Mouse (Mus musculus) spleen, embryonic (tissue): Measurements from ENCODE around the gene Dlg5.

Source experiments
- CTCF ChIA-PET: fragments of 350-600 bp; sonication (Branson Sonifier 250); formaldehyde crosslinking; loops from one replicate; lab custom pipeline; 2022; lab: Charles Lee

Dlg5 gene

GRCm38 (mm10) chr14:24190131-24190530 lies 55.6 kb downstream of the Dlg5 start:
- CTCF ChIA-PET: no interaction called here

DNA sequence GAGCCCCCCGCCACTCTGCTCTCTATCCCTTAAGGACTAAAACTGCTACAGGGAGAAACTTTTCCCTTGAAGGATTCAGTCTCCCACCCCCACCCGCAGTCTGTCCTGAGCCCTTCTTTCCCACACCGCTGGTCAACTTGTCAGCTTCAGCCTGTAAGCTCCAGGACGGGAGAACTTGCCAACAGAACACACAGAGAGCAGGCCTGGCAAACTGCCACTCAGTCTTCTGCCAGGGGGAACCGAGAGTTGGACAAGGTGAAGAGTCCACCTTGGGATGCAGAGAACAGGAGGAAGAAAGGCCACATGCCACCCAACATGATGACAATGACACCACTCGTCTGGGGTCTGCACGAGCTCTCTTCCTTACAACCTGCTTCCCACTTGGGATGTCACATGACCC lies 56.1 kb downstream of the Dlg5 start:
- CTCF ChIA-PET: no interaction called here

GRCm38 (mm10) chr14:24185514-24185913 lies 60.2 kb downstream of the Dlg5 start:
- CTCF ChIA-PET: no interaction called here

DNA sequence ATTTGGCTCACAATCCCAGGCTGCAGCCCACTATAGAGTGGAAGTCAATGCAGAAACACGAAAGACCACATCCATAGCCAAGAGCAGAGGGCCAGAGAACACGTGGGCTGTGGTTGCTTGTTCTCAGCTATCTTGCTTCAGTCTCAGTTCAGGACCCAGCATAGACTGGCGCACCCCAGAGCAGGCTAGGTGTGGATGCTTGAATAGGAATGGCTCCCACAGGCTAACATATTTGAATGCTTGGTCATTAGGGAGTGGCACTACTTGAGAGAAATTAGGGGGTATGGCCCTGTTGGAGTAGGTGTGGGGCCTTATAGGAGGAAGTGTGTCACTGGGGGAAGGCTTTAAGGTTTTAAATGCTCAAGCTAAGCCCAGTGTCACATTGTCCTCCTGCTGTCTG lies 62.8 kb downstream of the Dlg5 start:
- CTCF ChIA-PET: no interaction called here

DNA sequence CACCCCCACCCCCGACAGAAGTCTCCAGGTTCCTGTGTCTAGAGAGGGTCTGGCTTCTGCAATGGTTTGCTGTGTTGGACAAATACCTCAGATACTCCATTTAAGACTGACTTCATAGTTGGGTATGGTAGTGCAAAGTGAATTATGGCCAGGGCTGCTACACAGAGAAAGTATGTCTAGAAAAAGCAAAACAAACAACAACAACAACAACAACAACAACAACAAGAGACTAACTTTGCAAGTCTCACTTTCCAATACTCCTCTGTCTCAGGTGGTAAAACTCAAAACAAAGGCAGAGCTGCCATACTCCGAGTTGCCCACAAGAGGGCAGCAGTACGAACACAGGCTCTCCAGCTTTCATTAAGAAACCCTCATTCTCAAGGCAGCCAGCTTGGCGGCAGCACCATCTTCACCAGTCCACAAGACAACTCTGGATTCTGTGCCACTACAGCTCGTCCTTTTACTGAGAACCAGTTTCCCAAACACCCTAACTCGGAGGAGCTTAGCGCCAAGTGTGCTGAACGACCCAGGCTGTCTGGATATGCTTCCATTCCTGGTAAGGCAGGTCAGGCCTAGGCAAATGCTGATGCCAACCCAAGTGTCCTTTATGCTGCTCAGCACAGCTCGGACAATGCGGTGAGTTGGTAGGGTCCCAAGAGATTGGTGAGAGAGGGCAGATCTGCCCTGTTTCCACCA lies 63.8 kb downstream of the Dlg5 start:
- CTCF ChIA-PET: no interaction called here

GRCm38 (mm10) chr14:24179466-24179991 lies 66.2 kb downstream of the Dlg5 start:
- CTCF ChIA-PET: no interaction called here

DNA sequence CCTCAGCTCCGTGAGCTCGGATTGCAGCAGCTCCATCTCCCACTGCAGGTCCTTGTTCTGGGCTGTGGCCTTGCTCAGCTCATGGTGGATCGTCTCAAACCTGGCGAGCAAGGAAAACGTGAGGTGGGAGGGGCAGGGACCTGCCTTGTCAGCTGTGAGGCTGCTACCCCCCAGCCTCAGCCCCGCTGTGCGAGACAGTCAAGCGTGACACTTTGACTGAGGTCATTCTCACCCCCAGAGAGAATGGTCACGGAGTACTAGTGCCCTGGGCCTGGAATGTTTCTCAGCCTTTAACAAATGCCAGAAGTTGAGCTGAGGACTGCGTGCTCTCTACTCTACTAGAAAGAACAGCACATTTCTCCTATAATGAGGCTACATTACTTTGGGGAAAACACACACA lies 69.1 kb downstream of the Dlg5 start:
- CTCF ChIA-PET: no interaction called here

- CTCF ChIA-PET: no interaction called here
Observed at GRCm38 (mm10) chr14:24173326-24173725, 72.4 kb downstream of the Dlg5 start.

DNA sequence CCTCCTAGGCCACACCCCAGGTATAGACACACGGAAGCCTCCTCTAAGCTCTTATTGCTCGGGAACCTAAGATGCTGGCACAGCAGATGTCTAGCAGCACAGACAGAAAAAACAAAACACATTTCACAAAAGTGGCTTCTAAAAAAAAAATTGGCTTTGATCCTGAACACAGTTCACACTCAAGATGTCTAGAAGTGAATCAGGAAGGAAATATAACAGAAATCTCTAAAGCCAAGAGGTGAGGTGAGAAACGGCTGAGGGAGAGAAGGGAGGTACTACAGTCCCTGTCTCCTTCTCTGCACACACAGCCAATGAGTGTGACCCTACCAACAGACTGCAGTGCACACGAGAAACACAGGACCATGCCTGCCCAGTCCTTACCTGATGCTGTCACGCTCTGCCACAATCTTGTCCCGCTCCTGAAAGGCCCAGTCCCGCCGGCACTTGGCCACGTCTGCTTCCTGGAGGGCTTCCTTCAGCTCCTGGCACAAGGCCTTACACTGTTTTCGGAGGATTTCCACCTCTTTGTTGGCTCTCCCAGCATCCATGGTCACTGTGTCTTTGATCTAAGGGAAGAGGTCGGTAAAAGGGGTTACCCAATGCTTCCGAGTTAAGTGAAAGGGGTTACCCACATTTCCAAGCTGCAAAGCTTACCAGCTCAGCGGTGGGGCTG lies 73.9 kb downstream of the Dlg5 start:
- CTCF ChIA-PET: no interaction called here

GRCm38 (mm10) chr14:24166046-24166445 lies 79.7 kb downstream of the Dlg5 start:
- CTCF ChIA-PET: no interaction called here

- CTCF ChIA-PET: no interaction called here
Observed at GRCm38 (mm10) chr14:24164721-24165367, 80.9 kb downstream of the Dlg5 start.

- CTCF ChIA-PET: no interaction called here
Observed at GRCm38 (mm10) chr14:24162856-24163255, 82.9 kb downstream of the Dlg5 start.

DNA sequence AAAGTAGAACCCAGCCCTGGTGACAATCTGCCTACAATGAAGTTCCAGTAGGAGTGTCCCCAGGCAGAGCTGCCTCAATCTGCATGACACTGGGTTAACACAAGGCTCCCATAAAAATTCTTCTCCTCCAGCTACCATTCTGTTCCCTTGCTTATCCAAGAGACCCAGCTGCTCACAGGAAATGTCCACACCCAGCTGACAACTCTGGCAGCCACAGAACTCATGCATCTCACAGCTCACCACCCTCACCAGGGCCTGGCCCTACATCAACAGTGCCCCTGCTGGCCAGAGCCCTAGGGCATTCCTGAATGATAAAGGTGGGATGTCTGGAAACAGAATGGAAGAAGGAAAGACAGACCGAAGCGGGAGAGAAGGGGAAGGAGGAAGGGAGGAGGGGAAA lies 96.8 kb downstream of the Dlg5 start:
- CTCF ChIA-PET: no interaction called here

DNA sequence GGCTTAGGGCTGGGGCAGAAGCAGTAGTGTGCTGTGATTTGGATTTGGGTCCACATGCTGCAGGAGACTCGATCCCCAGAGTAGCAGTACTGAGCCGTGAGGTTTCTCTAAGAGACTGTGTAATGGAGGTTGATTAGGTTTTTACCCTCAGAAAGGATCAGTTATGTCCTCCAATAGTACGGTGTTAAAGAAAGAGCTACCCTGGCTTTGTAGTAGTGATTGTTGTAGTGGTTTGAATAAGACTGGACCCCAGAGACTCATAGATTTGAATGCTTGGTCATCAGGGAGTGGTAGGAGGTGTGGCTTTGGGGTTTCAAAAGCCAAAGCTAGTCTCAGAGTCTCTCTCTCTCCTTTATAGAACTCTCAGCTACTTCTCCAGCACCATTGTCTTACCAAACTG lies 100.9 kb downstream of the Dlg5 start:
- CTCF ChIA-PET: no interaction called here

DNA sequence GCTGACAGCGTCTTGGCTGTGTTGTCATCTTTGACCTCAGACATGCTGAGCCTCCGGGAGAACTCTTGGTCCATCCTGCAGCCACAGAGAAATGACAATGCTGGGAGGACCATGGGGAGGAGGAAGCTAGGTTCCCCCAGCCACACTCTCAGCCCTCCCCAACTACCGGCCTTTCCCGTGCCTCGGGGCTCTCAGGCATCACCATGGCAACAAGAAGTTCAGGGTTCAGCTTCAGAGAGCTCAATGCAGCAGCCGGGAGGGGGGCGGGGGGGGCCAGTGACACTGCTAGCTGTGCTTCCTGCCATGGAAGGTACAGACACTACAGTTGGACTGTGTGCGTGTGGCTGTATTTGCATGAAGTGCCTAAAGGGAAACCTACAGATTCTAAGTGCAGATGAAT lies 101.3 kb downstream of the Dlg5 start:
- CTCF ChIA-PET: no interaction called here

DNA sequence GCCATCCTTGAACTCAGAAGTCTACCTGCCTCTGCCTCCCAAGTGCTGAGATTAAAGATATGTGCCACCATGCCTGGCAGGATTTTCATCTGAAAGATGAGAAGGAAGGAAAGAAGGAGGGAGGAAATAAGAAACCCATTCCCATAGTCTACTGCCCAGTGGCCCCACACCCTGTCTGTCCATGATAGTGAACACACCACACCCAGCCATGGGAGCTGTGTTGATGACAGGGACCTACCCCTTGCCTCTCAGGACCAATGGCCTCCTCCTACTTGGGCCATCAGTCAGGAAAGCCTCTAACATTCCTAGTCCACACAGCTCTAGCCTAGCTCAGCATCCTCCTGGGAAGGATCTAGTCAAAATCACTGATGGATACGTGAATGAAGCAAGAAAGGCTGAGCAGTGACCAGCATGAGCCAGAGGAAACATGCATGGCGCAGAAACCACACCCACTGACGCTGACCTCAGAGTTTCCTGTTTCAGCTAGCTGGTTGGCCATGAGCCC lies 102.7 kb downstream of the Dlg5 start:
- CTCF ChIA-PET: no interaction called here

DNA sequence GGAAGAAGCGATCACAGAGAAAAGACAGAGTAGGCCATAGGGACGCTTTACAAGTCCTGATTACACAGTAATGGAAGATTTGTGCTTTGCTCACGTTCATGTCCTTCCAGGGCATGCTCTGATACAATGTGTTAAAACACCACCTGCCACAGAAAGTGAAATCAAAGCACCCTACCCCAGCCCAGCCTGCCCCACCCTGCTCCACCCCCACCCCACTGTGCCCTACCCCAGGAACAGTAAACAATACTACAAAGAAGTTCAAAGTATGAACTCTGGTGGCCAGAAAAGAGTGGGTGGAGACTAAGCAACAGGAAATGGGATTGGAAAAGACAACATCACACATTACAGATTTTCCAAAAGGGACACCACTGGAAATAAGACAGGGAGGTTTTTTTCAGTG lies 104.0 kb downstream of the Dlg5 start:
- CTCF ChIA-PET: no interaction called here

- CTCF ChIA-PET: no interaction called here
Observed at GRCm38 (mm10) chr14:24140297-24140812, 105.4 kb downstream of the Dlg5 start.

GRCm38 (mm10) chr14:24136908-24137307 lies 108.8 kb downstream of the Dlg5 start:
- CTCF ChIA-PET: no interaction called here

- CTCF ChIA-PET: no interaction called here
Observed at GRCm38 (mm10) chr14:24134623-24135290, 111.0 kb downstream of the Dlg5 start.

GRCm38 (mm10) chr14:24133801-24134200 lies 111.9 kb downstream of the Dlg5 start:
- CTCF ChIA-PET: no interaction called here

DNA sequence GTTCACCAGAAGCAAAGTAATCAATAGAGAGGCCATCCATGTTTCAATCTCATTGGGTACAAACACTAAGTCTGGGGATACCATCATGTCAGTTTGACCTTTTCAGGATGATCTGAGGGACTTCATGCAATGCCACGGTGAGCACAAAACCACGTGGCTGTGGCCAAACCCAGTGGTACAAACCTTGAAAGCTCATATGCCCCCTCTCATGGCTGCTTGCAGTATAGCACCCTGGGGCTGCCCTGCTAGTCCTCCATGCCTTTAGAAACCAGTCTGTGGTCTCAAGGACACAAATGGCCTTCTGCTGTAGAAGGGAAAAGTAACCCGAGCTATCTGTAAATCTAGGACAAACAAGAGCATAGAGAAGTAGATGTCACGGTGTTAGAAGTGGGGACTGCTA lies 113.6 kb downstream of the Dlg5 start:
- CTCF ChIA-PET: no interaction called here
